13 mouse cellular contexts compared by ENCODE assay signal in genomic region chr14:60777485-60777919, GRCm38 (mm10). TPM values are rescaled to one million over a fixed set of nuclear protein-coding genes. Genes with fewer than 3 reads are reported as not detected.
A peak's percentile ranks its signal among the peaks of the same experiment; 100 is the strongest.
DNase-seq lines count a peak whose midpoint lies in the region; ATAC-seq lines count a peak whose summit lies in the region.
"Had no signal": no experiment of that assay in that cellular context is flagged by ENCODE, and none has a peak within 500 bp of the region (broad histone marks: within the 10 kb centered on the region; RNA-seq: fewer than 3 reads in every experiment).

No protein-coding gene starts in this region.

- peak; percentile 81 for ATAC-seq in megakaryocyte-erythroid progenitor cell, adult 5-6 weeks (replicated peaks; ENCODE audit: low FRiP score, low TSS enrichment, poor library complexity, severe bottlenecking)
- no peak for ATAC-seq in frontal cortex, adult (ENCODE audit: low TSS enrichment)
- ATAC-seq in CD4-positive, CD25-positive, alpha-beta regulatory T cell, adult 4 months = no peak
- ATAC-seq: intestine, postnatal 0 days had no signal

- DNase-seq in heart, adult 11 months = peak; percentile 81
- no peak for DNase-seq in heart, adult 8-10 months (ENCODE audit: low spot score)
- DNase-seq in c-Kit-positive CD71-positive TER-119-positive erythroid progenitor cells, embryonic 14.5 days (ENCODE audit: low spot score) = peak; percentile 44
- no peak for DNase-seq in urinary bladder, postnatal 25 days (ENCODE audit: low spot score)
- no peak for DNase-seq in layer of hippocampus, adult 11-12 months (ENCODE audit: low spot score)
- DNase-seq: cerebellum, adult 9-11 months; gastrocnemius, postnatal 36 days; kidney, postnatal 4 days had no signal

RNA-seq across cellular contexts. Expression of gene Mipep, which starts 6.9 kb away (rescaled TPM):
- total RNA-seq in heart, adult 8-10 months (2022) = 10 to 100 TPM; 70.6 to 75.9 (median 73.6) TPM
- total RNA-seq in megakaryocyte-erythroid progenitor cell, adult 5-6 weeks (2014; fragmentation: Nextera tagmentation) = 15.8 and 19.6 TPM in 2 replicates
- 20.2 and 34.2 TPM in 2 replicates for total RNA-seq in megakaryocyte-erythroid progenitor cell, adult 5-6 weeks (2017)
- polyA plus RNA-seq in CD4-positive, CD25-positive, alpha-beta regulatory T cell, adult 4 months (2017; shearing (Covaris generic)) = 1 to 10 TPM; 1.6 to 1.8 TPM

RNA-seq across cellular contexts. Expression of gene C1qtnf9, which starts 9.6 kb away (rescaled TPM):
- 10 to 100 TPM; 39.4 to 49.7 (median 43.6) TPM for total RNA-seq in heart, adult 8-10 months (2022)
- total RNA-seq in megakaryocyte-erythroid progenitor cell, adult 5-6 weeks (2014; fragmentation: Nextera tagmentation) = not detected in 2 replicates
- total RNA-seq in megakaryocyte-erythroid progenitor cell, adult 5-6 weeks (2017) = not detected in 2 replicates
- under 1 TPM in 1 of 2 experiments, not detected in 1; 0.39 TPM for polyA plus RNA-seq in CD4-positive, CD25-positive, alpha-beta regulatory T cell, adult 4 months (2017; shearing (Covaris generic))
- polyA plus RNA-seq: embryonic facial prominence, embryonic 11.5 days had no signal

Comparison
In these comparisons a context has a peak if more than half of its experiments do, and no peak if none do; other contexts are left out.
1. DNase-seq: peak in heart, adult 11 months (single experiment) and c-Kit-positive CD71-positive TER-119-positive erythroid progenitor cells, embryonic 14.5 days (single experiment); none in heart, adult 8-10 months (single experiment), urinary bladder, postnatal 25 days (single experiment) and layer of hippocampus, adult 11-12 months (single experiment).
2. RNA of gene C1qtnf9, which starts 9.6 kb away (total RNA-seq): 39.4 to 49.7 TPM in heart, adult 8-10 months; not detected in megakaryocyte-erythroid progenitor cell, adult 5-6 weeks; every median in the first group is over 10 times any median in the second.